Mouse (Mus musculus): ENCODE results near the gene Dnm1.

The Dnm1 gene

GRCm38 (mm10) chr2:32282727-32283126, 70.4 kb downstream of the Dnm1 start:
- no peak for DNase-seq (ENCODE audit: low read depth, low spot score)

GRCm38 (mm10) chr2:32282289-32282688, 70.8 kb downstream of the Dnm1 start:
- DNase-seq (ENCODE audit: low read depth, low spot score) = no peak

- DNase-seq (ENCODE audit: low read depth, low spot score) = no peak
These were observed 77.3 kb downstream of the Dnm1 start for GRCm38 (mm10) chr2:32275823-32276222.

DNA sequence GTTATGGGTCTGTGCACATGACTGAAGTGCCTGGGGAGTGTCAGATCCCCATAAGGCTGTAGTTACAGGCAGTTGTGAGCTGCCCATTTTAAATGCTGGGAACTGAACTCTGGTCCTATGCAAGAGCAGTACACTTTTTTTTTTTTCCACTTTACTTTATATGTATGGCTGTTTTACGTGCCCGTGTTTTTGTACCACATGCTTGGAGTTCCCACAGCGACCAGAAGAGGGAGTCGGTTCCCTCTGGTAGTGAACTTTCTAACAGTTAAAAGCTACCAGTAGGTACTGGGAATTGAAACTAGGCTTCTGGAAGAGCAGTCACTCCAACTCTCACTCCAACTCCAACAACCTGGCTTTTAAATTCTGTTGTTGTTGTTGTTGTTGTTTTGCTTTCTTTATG, 92.5 kb downstream of the Dnm1 start:
- no peak for DNase-seq (ENCODE audit: low read depth, low spot score)

GRCm38 (mm10) chr2:32259657-32260417, 93.3 kb downstream of the Dnm1 start, which contains the start of gene Uck1:
Uck1 (minus strand) TSS chr2:32260159.
- DNase-seq (ENCODE audit: low read depth, low spot score) = peak; percentile 85

DNA sequence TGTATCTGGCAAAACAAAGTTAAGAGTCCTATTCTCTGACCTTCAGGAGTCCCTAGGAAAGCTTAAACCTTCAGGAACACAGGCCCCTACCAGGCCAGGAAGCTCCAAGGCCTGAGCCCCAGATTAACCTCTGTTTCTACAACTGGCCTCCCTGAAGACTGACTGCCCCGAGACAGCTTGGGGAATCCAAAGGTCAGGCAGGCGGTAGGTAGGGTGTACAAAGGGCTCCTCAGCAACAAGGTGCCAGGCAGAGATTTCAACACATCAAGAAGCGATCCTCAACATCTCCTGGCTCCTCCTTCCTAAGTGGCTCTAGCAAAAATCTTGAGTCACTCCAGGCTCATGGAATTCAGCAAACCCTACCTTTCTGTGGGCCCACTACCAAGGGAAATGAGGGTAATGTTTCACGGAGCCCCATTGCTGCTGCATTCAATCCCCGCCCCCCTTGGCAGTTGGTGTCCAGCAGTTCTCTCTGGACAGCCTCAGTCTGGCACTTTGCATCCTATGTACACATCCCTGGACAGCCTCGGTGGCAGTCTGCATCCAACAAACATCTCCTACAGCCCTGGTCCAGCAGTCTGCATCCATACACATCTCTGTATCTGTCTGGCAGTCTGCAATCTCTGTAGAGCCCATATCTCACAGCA, 94.1 kb downstream of the Dnm1 start:
- no peak for DNase-seq (ENCODE audit: low read depth, low spot score)
